Mouse (Mus musculus) forebrain, postnatal 0 days (tissue): Measurements from ENCODE around the gene Apold1. TPM values are rescaled to one million over a fixed set of nuclear protein-coding genes. Genes with fewer than 3 reads are reported as not detected.

ENCODE experiments used
- ATAC-seq: fragments of 200-750 bp; cut with Nextera tagmentation; 2 replicates; pipeline ENCODE4 v1.8.0; 2017; ENCODE audit warnings: mild to moderate bottlenecking, moderate library complexity
- DNase-seq: peaks from one replicate; pipeline ENCODE4 v3.0.0-alpha.2; 2015
- H3K27ac ChIP-seq: fragments of 300-500 bp; sonication (generic); 2 replicates; pipeline ENCODE4 v1.5.1; 2014; ENCODE audit warnings: low read depth, mild to moderate bottlenecking, antibody characterized with exemption, low read length, moderate library complexity, mixed read lengths
- H3K27me3 ChIP-seq: fragments of 300-500 bp; sonication (generic); 2 replicates; pipeline ENCODE4 v1.6.1; 2014; ENCODE audit warnings: mild to moderate bottlenecking, low read length, mixed read lengths; ENCODE audit not compliant: insufficient read depth
- H3K36me3 ChIP-seq: fragments of 300-500 bp; sonication (generic); 2 replicates; pipeline ENCODE4 v1.6.1; 2014; ENCODE audit warnings: mild to moderate bottlenecking, moderate library complexity; ENCODE audit not compliant: insufficient read depth
- H3K4me1 ChIP-seq: fragments of 300-500 bp; sonication (generic); 2 replicates; pipeline ENCODE4 v1.6.1; 2014; ENCODE audit warnings: antibody characterized with exemption; ENCODE audit not compliant: insufficient read depth
- H3K4me2 ChIP-seq: fragments of 300-500 bp; sonication (generic); 2 replicates; pipeline ENCODE4 v1.6.1; 2014; ENCODE audit warnings: low read depth, mild to moderate bottlenecking, moderate library complexity
- H3K4me3 ChIP-seq: fragments of 300-500 bp; sonication (generic); 2 replicates; pipeline ENCODE4 v1.5.1; 2014; ENCODE audit warnings: low read depth, low read length, mixed read lengths
- H3K9ac ChIP-seq: fragments of 300-500 bp; sonication (generic); 2 replicates; pipeline ENCODE4 v1.6.1; 2014; ENCODE audit warnings: mild to moderate bottlenecking
- H3K9me3 ChIP-seq: fragments of 300-500 bp; sonication (generic); 2 replicates; pipeline ENCODE4 v1.6.1; 2016; ENCODE audit warnings: low read length
- CTCF ChIP-seq: sonication (generic); IDR thresholded peaks from 2 replicates; pipeline ENCODE4 v1.5.1; 2016; ENCODE audit warnings: antibody characterized with exemption, control low read depth, low read depth
- WGBS: fragments of 180-500 bp; shearing (Covaris S2); extraction: QIAGEN DNeasy Blood & Tissue Kit; methylation state at CpG from one replicate; pipeline ENCODE4 v1.1.7; 2014; 5-methylcytosine and 5-hydroxymethylcytosine counted together
- polyA plus RNA-seq: library from polyadenylated mRNA; unstranded; fragments of >200 nt; fragmentation: Nextera tagmentation; extraction: Ambion mirVana; gene quantifications from 2 replicates; pipeline ENCODE4 v1.2.1, GENCODE M21; 2015
- total RNA-seq: library from RNA; depleted of rRNA; stranded (reverse); fragments of >200 nt; gene quantifications from 2 replicates; pipeline ENCODE4 v1.2.3, GENCODE M21; 2014

Gene Apold1
- total and polyA plus RNA-seq, 2 experiments from 2014 or later, result 5.9 to 8.7 TPM

DNA sequence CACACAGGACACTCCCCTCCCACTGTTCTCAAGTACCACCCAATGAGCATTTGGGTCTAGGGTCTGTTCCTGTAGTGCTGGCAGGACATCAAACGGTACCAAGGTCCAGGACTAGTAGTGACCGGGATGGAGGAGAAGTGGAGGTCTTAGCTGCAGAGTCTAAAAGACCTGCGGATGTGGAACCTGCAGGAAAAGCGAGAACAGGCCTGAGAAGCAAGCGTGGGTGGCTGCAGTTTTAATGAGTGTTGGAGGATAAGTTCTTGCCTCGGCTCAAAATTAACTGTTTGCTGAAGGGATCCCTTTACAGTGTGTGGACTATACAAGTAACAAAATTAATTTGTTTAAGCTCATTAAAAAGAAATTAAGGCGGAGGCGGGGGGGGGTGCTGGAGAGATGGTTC lies 13.5 kb downstream of the Apold1 start:
- DNase-seq (no peak), ATAC-seq (no peak)
- H3K27ac ChIP-seq, result no peak overlapping the region
- H3K9ac ChIP-seq, result no peak overlapping the region
- no peaks in the 10 kb centered on the region for H3K27me3 ChIP-seq
- no peaks in the 10 kb centered on the region for H3K36me3 ChIP-seq
- 68% methylated on average over 8 of the region's 8 CpGs for WGBS
- no peaks in the 10 kb centered on the region for H3K4me1 ChIP-seq
- H3K9me3 ChIP-seq, result no peaks in the 10 kb centered on the region
- TF ChIP-seq CTCF, result no peak
- H3K4me3 ChIP-seq, result no peak overlapping the region
- no peak overlapping the region for H3K4me2 ChIP-seq

DNA sequence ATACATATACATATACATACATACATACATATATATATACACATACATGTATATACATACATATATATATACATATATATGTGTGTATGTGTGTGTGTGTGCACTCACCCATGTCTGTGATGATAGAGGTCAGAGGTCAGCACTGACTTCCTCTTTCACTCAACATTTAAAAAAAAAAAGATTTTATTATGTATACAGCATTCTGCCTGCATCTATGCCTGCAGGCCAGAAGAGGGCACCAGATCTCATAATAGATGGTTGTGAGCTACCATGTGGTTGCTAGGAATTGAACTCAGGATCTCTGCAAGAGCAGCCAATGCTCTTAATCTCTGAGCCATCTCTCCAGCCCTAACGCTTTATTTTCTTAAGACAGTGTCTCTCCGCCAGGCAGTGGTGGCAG lies 15.4 kb downstream of the Apold1 start:
- DNase-seq, result no peak
- WGBS, result 87% methylated on average over 2 of the region's 2 CpGs
- no peaks in the 10 kb centered on the region for H3K9me3 ChIP-seq
- no peak for ATAC-seq
- H3K9ac ChIP-seq, result no peak overlapping the region
- H3K4me3 ChIP-seq, result no peak overlapping the region
- TF ChIP-seq CTCF, result no peak
- H3K4me2 ChIP-seq, result no peak overlapping the region
- no peaks in the 10 kb centered on the region for H3K36me3 ChIP-seq
- no peak overlapping the region for H3K27ac ChIP-seq
- no peaks in the 10 kb centered on the region for H3K4me1 ChIP-seq
- no peaks in the 10 kb centered on the region for H3K27me3 ChIP-seq

DNA sequence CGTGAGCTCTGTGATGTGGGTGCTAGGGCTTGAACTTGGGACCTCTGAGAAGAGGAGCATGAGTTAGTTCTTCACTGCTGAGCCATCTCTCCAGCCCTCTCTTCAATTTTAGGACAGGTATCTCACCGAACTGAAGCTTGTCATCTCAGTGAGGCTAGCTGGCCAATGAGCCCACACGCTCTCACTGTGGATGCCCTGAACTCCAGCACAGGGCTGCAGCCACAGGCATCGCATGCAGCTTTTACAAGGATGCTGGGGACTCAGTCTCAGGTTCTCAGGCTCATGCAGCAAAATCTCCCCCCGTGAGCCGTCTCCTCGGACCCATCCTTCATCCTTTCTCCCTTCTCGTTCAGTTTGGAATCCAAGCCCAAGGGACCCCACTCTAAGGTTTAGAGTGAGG lies 16.6 kb downstream of the Apold1 start:
- ATAC-seq, result no peak
- TF ChIP-seq CTCF, result no peak
- H3K4me1 ChIP-seq, result no peaks in the 10 kb centered on the region
- 94% methylated on average over 8 of the region's 8 CpGs for WGBS
- H3K9ac ChIP-seq, result no peak overlapping the region
- H3K9me3 ChIP-seq, result no peaks in the 10 kb centered on the region
- no peak overlapping the region for H3K27ac ChIP-seq
- H3K36me3 ChIP-seq, result no peaks in the 10 kb centered on the region
- DNase-seq, result no peak
- H3K4me3 ChIP-seq, result no peak overlapping the region
- H3K4me2 ChIP-seq, result no peak overlapping the region
- H3K27me3 ChIP-seq, result no peaks in the 10 kb centered on the region

DNA sequence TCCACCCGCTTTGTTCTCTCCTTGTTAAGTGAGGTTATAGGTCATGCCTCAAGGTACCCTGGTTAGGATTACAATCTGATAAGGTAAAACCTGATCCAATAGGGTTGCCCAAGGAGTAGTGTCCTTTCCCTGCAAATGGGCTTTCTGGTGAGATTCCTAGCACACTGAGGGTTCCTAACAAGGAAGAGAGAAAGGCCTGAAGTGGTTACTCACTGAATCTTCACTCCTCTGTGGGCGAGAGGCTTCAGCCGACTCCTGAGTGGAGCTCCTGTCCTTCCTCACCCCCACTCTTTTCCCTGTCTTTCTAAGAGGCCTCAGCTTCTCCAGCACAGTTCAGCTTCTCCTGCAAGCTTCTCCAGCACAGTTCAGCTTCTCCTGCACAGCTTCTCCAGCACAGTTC lies 17.3 kb downstream of the Apold1 start:
- no peaks in the 10 kb centered on the region for H3K27me3 ChIP-seq
- no peaks in the 10 kb centered on the region for H3K9me3 ChIP-seq
- no peaks in the 10 kb centered on the region for H3K36me3 ChIP-seq
- H3K4me2 ChIP-seq, result no peak overlapping the region
- no peak overlapping the region for H3K27ac ChIP-seq
- ATAC-seq (no peak), DNase-seq (no peak)
- H3K4me3 ChIP-seq, result no peak overlapping the region
- no peaks in the 10 kb centered on the region for H3K4me1 ChIP-seq
- WGBS, result 83% methylated on average over 3 of the region's 3 CpGs
- no peak overlapping the region for H3K9ac ChIP-seq
- TF ChIP-seq CTCF, result no peak

DNA sequence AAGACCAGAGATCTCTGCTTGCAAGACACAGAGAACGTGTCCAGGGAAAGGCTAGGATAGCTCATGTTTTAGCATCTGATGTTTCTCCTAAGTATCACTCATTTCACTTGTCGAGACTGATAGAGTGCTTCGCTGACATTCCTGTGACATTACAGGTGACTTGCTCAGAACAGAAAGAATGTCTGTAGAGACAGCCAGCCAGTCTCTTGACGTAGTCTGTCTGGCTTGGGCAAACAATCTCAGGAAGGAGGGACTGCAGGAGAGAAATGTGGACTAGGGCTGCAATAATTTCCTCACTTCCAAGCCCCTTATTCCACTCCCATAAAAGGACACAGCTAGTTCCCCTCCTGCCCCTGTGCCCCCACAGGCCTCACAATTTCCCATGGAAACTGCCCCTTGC lies 18.8 kb downstream of the Apold1 start:
- WGBS, result 75% methylated on average over 4 of the region's 4 CpGs
- no peak for DNase-seq
- no peak for ATAC-seq
- Histone ChIP-seq H3K27ac (no peak overlapping the region), H3K4me1 (no peaks in the 10 kb centered on the region), H3K4me2 (no peak overlapping the region), H3K27me3 (no peaks in the 10 kb centered on the region), H3K36me3 (no peaks in the 10 kb centered on the region), H3K9me3 (no peaks in the 10 kb centered on the region), H3K9ac (no peak overlapping the region), H3K4me3 (no peak overlapping the region)
- no peak for TF ChIP-seq CTCF

DNA sequence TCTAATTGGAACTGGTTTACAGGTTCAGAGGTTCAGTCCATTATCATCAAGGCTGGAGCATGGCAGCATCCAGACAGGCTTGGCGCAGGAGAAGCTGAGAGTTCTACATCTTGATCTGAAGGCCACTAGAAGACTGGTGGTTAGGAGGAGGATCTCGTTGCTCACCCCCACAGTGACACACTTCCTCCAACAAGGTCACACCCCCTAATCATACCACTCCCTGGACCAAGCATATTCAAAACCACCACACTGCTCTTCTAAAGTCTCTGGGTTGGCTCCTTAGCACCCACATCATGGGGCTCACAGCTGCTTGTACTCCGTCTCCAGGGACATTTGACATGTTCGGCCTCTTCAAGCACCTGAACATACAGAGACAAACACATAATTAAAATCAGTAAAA lies 20.5 kb downstream of the Apold1 start:
- no peak overlapping the region for H3K4me2 ChIP-seq
- DNase-seq, result no peak
- H3K4me3 ChIP-seq, result no peak overlapping the region
- TF ChIP-seq CTCF, result no peak
- 91% methylated on average over 4 of the region's 4 CpGs for WGBS
- ATAC-seq, result no peak
- no peaks in the 10 kb centered on the region for H3K27me3 ChIP-seq
- no peaks in the 10 kb centered on the region for H3K4me1 ChIP-seq
- H3K27ac ChIP-seq, result no peak overlapping the region
- H3K9ac ChIP-seq, result no peak overlapping the region
- no peaks in the 10 kb centered on the region for H3K9me3 ChIP-seq
- no peaks in the 10 kb centered on the region for H3K36me3 ChIP-seq

DNA sequence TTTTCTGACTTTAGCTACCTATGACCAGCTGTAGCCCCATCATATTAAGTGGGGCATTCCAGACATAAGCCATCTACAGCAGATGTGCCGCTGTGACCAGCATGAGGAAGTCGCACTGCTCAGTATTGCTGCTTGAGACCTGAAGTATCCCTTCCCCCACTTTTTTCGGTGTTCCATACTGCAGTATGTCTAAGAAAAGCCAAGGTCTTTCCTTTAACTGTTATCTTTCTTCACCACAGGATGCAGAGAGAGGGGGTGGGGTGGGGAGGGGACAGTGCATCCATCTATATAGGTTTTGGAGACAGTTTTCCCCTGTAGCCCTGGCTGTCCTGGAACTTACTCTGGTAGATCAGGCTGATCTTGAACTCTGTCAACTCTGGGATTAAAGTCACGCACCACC lies 24.9 kb downstream of the Apold1 start:
- no peak overlapping the region for H3K4me2 ChIP-seq
- DNase-seq, result no peak
- no peaks in the 10 kb centered on the region for H3K4me1 ChIP-seq
- H3K9me3 ChIP-seq, result no peaks in the 10 kb centered on the region
- H3K4me3 ChIP-seq, result no peak overlapping the region
- no peak overlapping the region for H3K27ac ChIP-seq
- TF ChIP-seq CTCF, result no peak
- ATAC-seq, result no peak
- WGBS, result 93% methylated on average over 4 of the region's 4 CpGs
- no peaks in the 10 kb centered on the region for H3K36me3 ChIP-seq
- H3K27me3 ChIP-seq, result no peaks in the 10 kb centered on the region
- H3K9ac ChIP-seq, result no peak overlapping the region
